Mouse (Mus musculus): ENCODE measurements at regions not wholly inside any gene's neighbourhood (a gene's known extent, or its start where the extent isn't known, plus 50 kb on each side); places are given as distances from the start of the nearest gene placed in this dataset.

- TF ChIP-seq CTCF (IDR thresholded peaks at IDR 0.05; ENCODE audit: extremely low read depth, insufficient read depth, insufficient read length, insufficient replicate concordance) (no peak), POLR2A (IDR thresholded peaks at IDR 0.05; ENCODE audit: low read depth, low read length) (no peak)
- H3K27me3 ChIP-seq (ENCODE audit: control insufficient read depth, insufficient read depth, low read length), result no peaks in the 10 kb centered on the region
- WGBS, result 80% methylated on average over 19 of the region's 19 CpGs
- no peak overlapping the region for H3K4me3 ChIP-seq (ENCODE audit: extremely low read depth, insufficient read depth, insufficient read length)
- no peaks in the 10 kb centered on the region for H3K36me3 ChIP-seq (ENCODE audit: control insufficient read depth, insufficient read depth, low read length)
- no peaks in the 10 kb centered on the region for H3K4me1 ChIP-seq (ENCODE audit: control insufficient read depth, insufficient read depth, insufficient read length)
- DNase-seq (ENCODE audit: low read depth in 1 of 2, low spot score in 2 of 2), result no peak
- no peak overlapping the region for H3K27ac ChIP-seq (ENCODE audit: insufficient read depth, low read length)
These were observed 114.5 kb downstream of the Sp3 start for GRCm38 (mm10) chr2:72865462-72866365.

- WGBS, result 74% methylated on average over 2 of the region's 2 CpGs
- Histone ChIP-seq H3K36me3 (ENCODE audit: control insufficient read depth, insufficient read depth, low read length) (no peaks in the 10 kb centered on the region), H3K4me3 (ENCODE audit: extremely low read depth, insufficient read depth, insufficient read length) (no peak overlapping the region), H3K27ac (ENCODE audit: insufficient read depth, low read length) (no peak overlapping the region), H3K4me1 (ENCODE audit: control insufficient read depth, insufficient read depth, insufficient read length) (no peaks in the 10 kb centered on the region), H3K27me3 (ENCODE audit: control insufficient read depth, insufficient read depth, low read length) (no peaks in the 10 kb centered on the region)
- TF ChIP-seq POLR2A (IDR thresholded peaks at IDR 0.05; ENCODE audit: low read depth, low read length) (no peak), CTCF (IDR thresholded peaks at IDR 0.05; ENCODE audit: extremely low read depth, insufficient read depth, insufficient read length, insufficient replicate concordance) (no peak)
- DNase-seq (ENCODE audit: low read depth in 1 of 2, low spot score in 2 of 2), result no peak
These were observed 113.9 kb downstream of the Sp3 start for GRCm38 (mm10) chr2:72866366-72866688.

- no peak overlapping the region for H3K4me3 ChIP-seq (ENCODE audit: extremely low read depth, insufficient read depth, insufficient read length)
- WGBS, result 90% methylated on average over 3 of the region's 3 CpGs
- TF ChIP-seq CTCF (IDR thresholded peaks at IDR 0.05; ENCODE audit: extremely low read depth, insufficient read depth, insufficient read length, insufficient replicate concordance) (no peak), POLR2A (IDR thresholded peaks at IDR 0.05; ENCODE audit: low read depth, low read length) (no peak)
- no peaks in the 10 kb centered on the region for H3K36me3 ChIP-seq (ENCODE audit: control insufficient read depth, insufficient read depth, low read length)
- H3K27ac ChIP-seq (ENCODE audit: insufficient read depth, low read length), result no peak overlapping the region
- no peaks in the 10 kb centered on the region for H3K4me1 ChIP-seq (ENCODE audit: control insufficient read depth, insufficient read depth, insufficient read length)
- DNase-seq (ENCODE audit: low read depth in 1 of 2, low spot score in 2 of 2), result no peak
- no peaks in the 10 kb centered on the region for H3K27me3 ChIP-seq (ENCODE audit: control insufficient read depth, insufficient read depth, low read length)
These were observed 112.1 kb downstream of the Sp3 start for GRCm38 (mm10) chr2:72868173-72868572.

- Histone ChIP-seq H3K4me1 (ENCODE audit: control insufficient read depth, insufficient read depth, insufficient read length) (no peaks in the 10 kb centered on the region; the same call in 1 of the 2 replicates), H3K27me3 (ENCODE audit: control insufficient read depth, insufficient read depth, low read length) (no peaks in the 10 kb centered on the region), H3K36me3 (ENCODE audit: control insufficient read depth, insufficient read depth, low read length) (no peaks in the 10 kb centered on the region), H3K4me3 (ENCODE audit: extremely low read depth, insufficient read depth, insufficient read length) (no peak overlapping the region), H3K27ac (ENCODE audit: insufficient read depth, low read length) (no peak overlapping the region)
- no peak for DNase-seq (ENCODE audit: low read depth in 1 of 2, low spot score in 2 of 2)
- WGBS, result 82% methylated on average over 5 of the region's 5 CpGs
- TF ChIP-seq POLR2A (IDR thresholded peaks at IDR 0.05; ENCODE audit: low read depth, low read length), result no peak
- TF ChIP-seq CTCF (IDR thresholded peaks at IDR 0.05; ENCODE audit: extremely low read depth, insufficient read depth, insufficient read length, insufficient replicate concordance), result no peak
These were observed 108.4 kb downstream of the Sp3 start for GRCm38 (mm10) chr2:72871836-72872235.

GRCm38 (mm10) chr2:72873948-72874347, 106.3 kb downstream of the Sp3 start:
- H3K4me1 ChIP-seq (ENCODE audit: control insufficient read depth, insufficient read depth, insufficient read length), result no peaks in the 10 kb centered on the region; the same call in 1 of the 2 replicates
- WGBS, result 11% methylated on average over 10 of the region's 10 CpGs
- no peak for DNase-seq (ENCODE audit: low read depth in 1 of 2, low spot score in 2 of 2)
- TF ChIP-seq POLR2A (IDR thresholded peaks at IDR 0.05; ENCODE audit: low read depth, low read length) (no peak), CTCF (IDR thresholded peaks at IDR 0.05; ENCODE audit: extremely low read depth, insufficient read depth, insufficient read length, insufficient replicate concordance) (no peak)
- H3K36me3 ChIP-seq (ENCODE audit: control insufficient read depth, insufficient read depth, low read length), result no peaks in the 10 kb centered on the region
- H3K4me3 ChIP-seq (ENCODE audit: extremely low read depth, insufficient read depth, insufficient read length), result no peak overlapping the region
- H3K27me3 ChIP-seq (ENCODE audit: control insufficient read depth, insufficient read depth, low read length), result no peaks in the 10 kb centered on the region
- H3K27ac ChIP-seq (ENCODE audit: insufficient read depth, low read length), result no peak overlapping the region

- Histone ChIP-seq H3K27ac (ENCODE audit: insufficient read depth, low read length) (peak overlapping the region; percentile 57), H3K27me3 (ENCODE audit: control insufficient read depth, insufficient read depth, low read length) (no peaks in the 10 kb centered on the region), H3K36me3 (ENCODE audit: control insufficient read depth, insufficient read depth, low read length) (no peaks in the 10 kb centered on the region), H3K4me3 (ENCODE audit: extremely low read depth, insufficient read depth, insufficient read length) (no peak overlapping the region), H3K4me1 (ENCODE audit: control insufficient read depth, insufficient read depth, insufficient read length) (no peaks in the 10 kb centered on the region; the same call in 1 of the 2 replicates)
- WGBS, result 31% methylated on average over 12 of the region's 12 CpGs
- TF ChIP-seq CTCF (IDR thresholded peaks at IDR 0.05; ENCODE audit: extremely low read depth, insufficient read depth, insufficient read length, insufficient replicate concordance) (no peak), POLR2A (IDR thresholded peaks at IDR 0.05; ENCODE audit: low read depth, low read length) (no peak)
- peak in 1 of 2 experiments; percentile 18 for DNase-seq (ENCODE audit: low read depth in 1 of 2, low spot score in 2 of 2)
These were observed 105.7 kb downstream of the Sp3 start for GRCm38 (mm10) chr2:72874533-72874932.

GRCm38 (mm10) chr2:72875677-72876076, 104.6 kb downstream of the Sp3 start:
- H3K27me3 ChIP-seq (ENCODE audit: control insufficient read depth, insufficient read depth, low read length), result no peaks in the 10 kb centered on the region
- H3K36me3 ChIP-seq (ENCODE audit: control insufficient read depth, insufficient read depth, low read length), result no peaks in the 10 kb centered on the region
- TF ChIP-seq POLR2A (IDR thresholded peaks at IDR 0.05; ENCODE audit: low read depth, low read length) (no peak), CTCF (IDR thresholded peaks at IDR 0.05; ENCODE audit: extremely low read depth, insufficient read depth, insufficient read length, insufficient replicate concordance) (no peak)
- no peaks in the 10 kb centered on the region; the same call in 1 of the 2 replicates for H3K4me1 ChIP-seq (ENCODE audit: control insufficient read depth, insufficient read depth, insufficient read length)
- H3K27ac ChIP-seq (ENCODE audit: insufficient read depth, low read length), result no peak overlapping the region
- WGBS, result 47% methylated on average over 2 of the region's 2 CpGs
- DNase-seq (ENCODE audit: low read depth in 1 of 2, low spot score in 2 of 2), result no peak
- H3K4me3 ChIP-seq (ENCODE audit: extremely low read depth, insufficient read depth, insufficient read length), result no peak overlapping the region
